Mouse (Mus musculus): ENCODE results near the gene Pcnx3. TPM values are rescaled to one million over a fixed set of nuclear protein-coding genes. Genes with fewer than 3 reads are reported as not detected.

Gene Pcnx3
- total RNA-seq (2023; ENCODE audit: inconsistent age) = 187 to 202 TPM (median 194 TPM) in 4 replicates

GRCm38 (mm10) chr19:5688200-5689087 is at the start of gene Pcnx3, which contains the start of gene Map3k11:
TSS of gene Pcnx3 (minus strand) at chr19:5688908.
TSS of gene Map3k11 (plus strand) at chr19:5688742.

GRCm38 (mm10) chr19:5729444-5729815 is 40.7 kb upstream of the Pcnx3 start, which contains the start of gene Fam89b:
TSS of gene Fam89b (minus strand) at chr19:5729653.

GRCm38 (mm10) chr19:5725767-5726515 is 37.2 kb upstream of the Pcnx3 start, which contains the start of gene Ehbp1l1:
TSS of gene Ehbp1l1 (minus strand) at chr19:5726317.

GRCm38 (mm10) chr19:5704163-5704800 is 15.6 kb upstream of the Pcnx3 start, which contains the start of gene Kcnk7:
TSS of gene Kcnk7 (plus strand) at chr19:5704367.

GRCm38 (mm10) chr19:5662981-5663913 is 25.5 kb downstream of the Pcnx3 start, which contains the start of gene Sipa1:
TSS of gene Sipa1 (minus strand) at chr19:5663707.

GRCm38 (mm10) chr19:5637069-5638047 is 51.4 kb downstream of the Pcnx3 start, which contains the start of gene Rela:
TSS of gene Rela (plus strand) at chr19:5637483.

Other genes with a start within 250 kb of the Pcnx3 start
- gene Fosl1, start 241.4 kb downstream of the Pcnx3 start, total RNA-seq (2023; ENCODE audit: inconsistent age) = 0.55 to 3.8 TPM (median 0.75 TPM) in 4 replicates
- gene Ccdc85b, start 231.0 kb downstream of the Pcnx3 start, total RNA-seq (2023; ENCODE audit: inconsistent age) = 2.8 to 3.3 TPM (median 3.0 TPM) in 4 replicates
- 107 to 110 TPM (median 109 TPM) in 4 replicates for gene Fibp, start 228.3 kb downstream of the Pcnx3 start, total RNA-seq (2023; ENCODE audit: inconsistent age)
- gene Ctsw, start 220.4 kb downstream of the Pcnx3 start, total RNA-seq (2023; ENCODE audit: inconsistent age) = 0.90 to 2.0 TPM (median 1.3 TPM) in 4 replicates
- gene Efemp2, start 215.0 kb downstream of the Pcnx3 start, total RNA-seq (2023; ENCODE audit: inconsistent age) = 1.8 TPM in 1 of 4 replicates, not detected in the others
- 40.8 to 48.0 TPM (median 43.1 TPM) in 4 replicates for gene Mus81, start 200.5 kb downstream of the Pcnx3 start, total RNA-seq (2023; ENCODE audit: inconsistent age)
- gene Cfl1, start 198.5 kb downstream of the Pcnx3 start, total RNA-seq (2023; ENCODE audit: inconsistent age) = 1,329 to 1,431 TPM (median 1,341 TPM) in 4 replicates
- 0.93 to 2.6 TPM (median 2.2 TPM) in 4 replicates for gene 1700020D05Rik, start 185.1 kb downstream of the Pcnx3 start, total RNA-seq (2023; ENCODE audit: inconsistent age)
- 7.9 to 10.5 TPM (median 9.1 TPM) in 4 replicates for gene Snx32, start 178.4 kb downstream of the Pcnx3 start, total RNA-seq (2023; ENCODE audit: inconsistent age)
- gene Ovol1, start 128.3 kb downstream of the Pcnx3 start, total RNA-seq (2023; ENCODE audit: inconsistent age) = 0.27 TPM in 1 of 4 replicates, not detected in the others
- gene Ap5b1, start 120.9 kb downstream of the Pcnx3 start, total RNA-seq (2023; ENCODE audit: inconsistent age) = 13.8 to 21.1 TPM (median 19.0 TPM) in 4 replicates
- 88.3 to 130 TPM (median 99.7 TPM) in 4 replicates for gene Rnaseh2c, start 87.0 kb downstream of the Pcnx3 start, total RNA-seq (2023; ENCODE audit: inconsistent age)
- gene Kat5, start 78.7 kb downstream of the Pcnx3 start, total RNA-seq (2023; ENCODE audit: inconsistent age) = 104 to 120 TPM (median 115 TPM) in 4 replicates
- gene Rela, start 51.4 kb downstream of the Pcnx3 start, total RNA-seq (2023; ENCODE audit: inconsistent age) = 140 to 150 TPM (median 143 TPM) in 4 replicates
- gene Sipa1, start 25.2 kb downstream of the Pcnx3 start, total RNA-seq (2023; ENCODE audit: inconsistent age) = 618 to 650 TPM (median 632 TPM) in 4 replicates
- gene Map3k11, start 166 bp downstream of the Pcnx3 start, total RNA-seq (2023; ENCODE audit: inconsistent age) = 52.6 to 59.1 TPM (median 55.7 TPM) in 4 replicates
- gene Kcnk7, start 15.5 kb upstream of the Pcnx3 start, total RNA-seq (2023; ENCODE audit: inconsistent age) = not detected in 4 replicates
- gene Ehbp1l1, start 37.4 kb upstream of the Pcnx3 start, total RNA-seq (2023; ENCODE audit: inconsistent age) = 49.9 to 52.9 TPM (median 51.1 TPM) in 4 replicates
- gene Fam89b, start 40.7 kb upstream of the Pcnx3 start, total RNA-seq (2023; ENCODE audit: inconsistent age) = 19.9 to 23.5 TPM (median 21.9 TPM) in 4 replicates
- 0.24 to 0.45 TPM in 2 of 4 replicates, not detected in the others for gene Ltbp3, start 52.0 kb upstream of the Pcnx3 start, total RNA-seq (2023; ENCODE audit: inconsistent age)
- gene Scyl1, start 82.5 kb upstream of the Pcnx3 start, total RNA-seq (2023; ENCODE audit: inconsistent age) = 74.4 to 97.3 TPM (median 80.0 TPM) in 4 replicates
- 29.4 to 40.1 TPM (median 35.7 TPM) in 4 replicates for gene Frmd8, start 186.4 kb upstream of the Pcnx3 start, total RNA-seq (2023; ENCODE audit: inconsistent age)
- 21.3 to 29.7 TPM (median 22.3 TPM) in 4 replicates for gene Slc25a45, start 188.9 kb upstream of the Pcnx3 start, total RNA-seq (2023; ENCODE audit: inconsistent age)
- 1.9 to 2.7 TPM (median 2.6 TPM) in 4 replicates for gene Tigd3, start 205.2 kb upstream of the Pcnx3 start, total RNA-seq (2023; ENCODE audit: inconsistent age)
- 161 to 182 TPM (median 167 TPM) in 4 replicates for gene Dpf2, start 224.1 kb upstream of the Pcnx3 start, total RNA-seq (2023; ENCODE audit: inconsistent age)
- gene Cdc42ep2, start 235.9 kb upstream of the Pcnx3 start, total RNA-seq (2023; ENCODE audit: inconsistent age) = 0.29 to 0.69 TPM (median 0.35 TPM) in 3 of 4 replicates, not detected in the other